In genomic region chr11:78031947-78032808, GRCm38 (mm10) we compare ENCODE assay signal across 8 mouse cellular contexts. TPM values are rescaled to one million over a fixed set of nuclear protein-coding genes. Genes with fewer than 3 reads are reported as not detected.
DNase-seq lines count a peak whose midpoint lies in the region; ATAC-seq and TF ChIP-seq lines count a peak whose summit lies in the region.

Dhrs13 (plus strand) TSS chr11:78032280.

- H3K36me3 ChIP-seq in embryonic facial prominence, embryonic 15.5 days: peaks cover 42% of the 10 kb centered on the region
- peaks cover 46% of the 10 kb centered on the region for H3K36me3 ChIP-seq in heart, embryonic 10.5 days
- peaks cover 43% of the 10 kb centered on the region for H3K36me3 ChIP-seq in kidney, embryonic 15.5 days

- no peaks in the 10 kb centered on the region for H3K27me3 ChIP-seq in embryonic facial prominence, embryonic 15.5 days
- H3K27me3 ChIP-seq in heart, embryonic 10.5 days (ENCODE audit: insufficient read depth, poor library complexity, severe bottlenecking): no peaks in the 10 kb centered on the region
- H3K27me3 ChIP-seq in kidney, embryonic 15.5 days: no peaks in the 10 kb centered on the region

- TF ChIP-seq POLR2A in bone marrow, adult 2 months (IDR thresholded peaks at IDR 0.05; ENCODE audit: borderline replicate concordance, control insufficient read depth, low read depth, low read length): peak; percentile 46; the same call in 1 of the 2 replicates

- peaks cover 4% of the 10 kb centered on the region for H3K4me1 ChIP-seq in bone marrow, adult 2 months (ENCODE audit: control insufficient read depth, insufficient read depth, low read length)
- peaks cover 23% of the 10 kb centered on the region for H3K4me1 ChIP-seq in embryonic facial prominence, embryonic 15.5 days
- H3K4me1 ChIP-seq in heart, embryonic 10.5 days: peaks cover 37% of the 10 kb centered on the region
- H3K4me1 ChIP-seq in kidney, embryonic 15.5 days: peaks cover 41% of the 10 kb centered on the region

- peak within 1 kb of the TSS; percentile 66; the same call in 1 of the 2 replicates for H3K27ac ChIP-seq in bone marrow, adult 2 months (ENCODE audit: control insufficient read depth, insufficient read depth, low read depth, low read length, poor library complexity)
- H3K27ac ChIP-seq in embryonic facial prominence, embryonic 15.5 days (replicated peaks): peak within 1 kb of the TSS; percentile 90
- H3K27ac ChIP-seq in heart, embryonic 10.5 days: peak within 1 kb of the TSS; percentile 93
- peak within 1 kb of the TSS; percentile 94 for H3K27ac ChIP-seq in kidney, embryonic 15.5 days

- TF ChIP-seq CTCF in bone marrow, adult 2 months (IDR thresholded peaks at IDR 0.05; ENCODE audit: control insufficient read depth, insufficient read depth, low read length): peak; percentile 85

- no peaks in the 10 kb centered on the region for H3K9me3 ChIP-seq in embryonic facial prominence, embryonic 15.5 days (replicated peaks)
- H3K9me3 ChIP-seq in heart, embryonic 10.5 days: no peaks in the 10 kb centered on the region
- H3K9me3 ChIP-seq in kidney, embryonic 15.5 days (replicated peaks): no peaks in the 10 kb centered on the region

- peak; percentile 93 for DNase-seq in 416B (ENCODE audit: low read depth)
- DNase-seq in heart, embryonic 10.5 days (ENCODE audit: low spot score): peak; percentile 98
- peak; percentile 96 for DNase-seq in liver
- DNase-seq in spleen, postnatal 4 days (ENCODE audit: low spot score in 2 of 2): peak; percentile 92 to 96

- ATAC-seq in embryonic facial prominence, embryonic 15.5 days (ENCODE audit: insufficient number of reproducible peaks, low FRiP score, low TSS enrichment, low read depth): peak; percentile 92
- peak; percentile 87 for ATAC-seq in kidney, embryonic 15.5 days (replicated peaks; ENCODE audit: low FRiP score)
- peak; percentile 62 for ATAC-seq in monocyte, adult 5-6 weeks (replicated peaks; ENCODE audit: insufficient number of reproducible peaks, low FRiP score, low TSS enrichment, poor library complexity, severe bottlenecking)

- peak within 1 kb of the TSS; percentile 65 for H3K4me3 ChIP-seq in bone marrow, adult 2 months (replicated peaks; ENCODE audit: control insufficient read depth, low read depth, low read length)
- peak within 1 kb of the TSS; percentile 72 for H3K4me3 ChIP-seq in embryonic facial prominence, embryonic 15.5 days (replicated peaks)
- peak within 1 kb of the TSS; percentile 82 for H3K4me3 ChIP-seq in heart, embryonic 10.5 days
- peak within 1 kb of the TSS; percentile 69 for H3K4me3 ChIP-seq in kidney, embryonic 15.5 days (replicated peaks)

- under 1% methylated on average over 96 of the region's 96 CpGs for WGBS in bone marrow, adult 2 months
- WGBS in embryonic facial prominence, embryonic 15.5 days: under 1% methylated on average over 96 of the region's 96 CpGs
- WGBS in heart, embryonic 10.5 days: under 1% methylated on average over 96 of the region's 96 CpGs
- under 1% methylated on average over 96 of the region's 96 CpGs for WGBS in kidney, embryonic 15.5 days

- H3K4me2 ChIP-seq in embryonic facial prominence, embryonic 15.5 days (replicated peaks): peak within 1 kb of the TSS; percentile 91
- H3K4me2 ChIP-seq in kidney, embryonic 15.5 days: peak within 1 kb of the TSS; percentile 95

- H3K9ac ChIP-seq in embryonic facial prominence, embryonic 15.5 days: peak within 1 kb of the TSS; percentile 71
- peak within 1 kb of the TSS; percentile 79 for H3K9ac ChIP-seq in kidney, embryonic 15.5 days

RNA-seq across cellular contexts. Expression of gene Dhrs13, which starts in this region (rescaled TPM):
- polyA plus RNA-seq in bone marrow, adult 2 months (2011; ENCODE audit: insufficient read depth, insufficient read length, low replicate concordance, missing spikeins): 6.5 and 10.8 TPM in 2 replicates
- 18.5 and 19.7 TPM in 2 replicates for polyA plus RNA-seq in embryonic facial prominence, embryonic 15.5 days (2015; fragmentation: Nextera tagmentation; extraction: Ambion mirVana)
- 14.6 and 16.5 TPM in 2 replicates for polyA plus RNA-seq in heart, embryonic 10.5 days (2016; fragmentation: Nextera tagmentation; extraction: Ambion mirVana)
- polyA plus RNA-seq in kidney, embryonic 15.5 days (2015; fragmentation: Nextera tagmentation; extraction: Ambion mirVana): 16.6 and 18.3 TPM in 2 replicates
- total RNA-seq in monocyte, adult 5-6 weeks (2017): 0.39 to 0.86 TPM in 2 of 3 replicates, not detected in the other

Comparison
In these comparisons a context has a peak if more than half of its experiments do, and no peak if none do; other contexts are left out.
1. Peak in every context shown above with its lines: DNase-seq, ATAC-seq, H3K4me3 ChIP-seq and H3K27ac ChIP-seq.
2. Peak in ATAC-seq in monocyte, adult 5-6 weeks; RNA of the gene not detected or under 1 TPM.